Mouse (Mus musculus): ENCODE results near the gene Vwa3a. TPM values are rescaled to one million over a fixed set of nuclear protein-coding genes. Genes with fewer than 3 reads are reported as not detected.

Vwa3a gene
- polyA plus RNA-seq, 1 experiment from 2014 or later: 2.2 TPM

GRCm38 (mm10) chr7:120751330-120751729, 12.2 kb downstream of the Vwa3a start:
- H3K27ac ChIP-seq (replicated peaks): no peak overlapping the region
- ATAC-seq (ENCODE audit: low FRiP score, low read depth): no peak
- H3K27me3 ChIP-seq: no peaks in the 10 kb centered on the region
- H3K36me3 ChIP-seq: no peaks in the 10 kb centered on the region
- no peaks in the 10 kb centered on the region for H3K4me1 ChIP-seq (replicated peaks)
- H3K9ac ChIP-seq: no peak overlapping the region
- no peak overlapping the region for H3K4me2 ChIP-seq
- H3K4me3 ChIP-seq: no peak overlapping the region
- no peaks in the 10 kb centered on the region for H3K9me3 ChIP-seq

GRCm38 (mm10) chr7:120751906-120752305, 12.8 kb downstream of the Vwa3a start:
- no peaks in the 10 kb centered on the region for H3K27me3 ChIP-seq
- WGBS: 88% methylated on average over 7 of the region's 7 CpGs
- H3K27ac ChIP-seq (replicated peaks): no peak overlapping the region
- no peak overlapping the region for H3K4me2 ChIP-seq
- no peaks in the 10 kb centered on the region for H3K9me3 ChIP-seq
- no peak for ATAC-seq (ENCODE audit: low FRiP score, low read depth)
- H3K9ac ChIP-seq: no peak overlapping the region
- no peaks in the 10 kb centered on the region for H3K36me3 ChIP-seq
- H3K4me1 ChIP-seq (replicated peaks): no peaks in the 10 kb centered on the region
- H3K4me3 ChIP-seq: no peak overlapping the region

GRCm38 (mm10) chr7:120754671-120755070, 15.6 kb downstream of the Vwa3a start:
- Histone ChIP-seq H3K4me3 (no peak overlapping the region), H3K36me3 (no peaks in the 10 kb centered on the region), H3K4me1 (replicated peaks) (no peaks in the 10 kb centered on the region), H3K4me2 (no peak overlapping the region), H3K9me3 (no peaks in the 10 kb centered on the region), H3K27ac (replicated peaks) (no peak overlapping the region), H3K9ac (no peak overlapping the region), H3K27me3 (no peaks in the 10 kb centered on the region)
- 8% methylated on average over 5 of the region's 5 CpGs for WGBS
- ATAC-seq (ENCODE audit: low FRiP score, low read depth): peak; percentile 74; the same call in 1 of the 2 replicates

- Histone ChIP-seq H3K27ac (replicated peaks) (no peak overlapping the region), H3K4me3 (no peak overlapping the region), H3K9ac (no peak overlapping the region), H3K9me3 (no peaks in the 10 kb centered on the region), H3K4me1 (replicated peaks) (no peaks in the 10 kb centered on the region), H3K27me3 (no peaks in the 10 kb centered on the region), H3K36me3 (no peaks in the 10 kb centered on the region), H3K4me2 (no peak overlapping the region)
- 11% methylated on average over 1 of the region's 1 CpGs for WGBS
- ATAC-seq (ENCODE audit: low FRiP score, low read depth): no peak
Observed at GRCm38 (mm10) chr7:120767369-120767768, 28.3 kb downstream of the Vwa3a start.

GRCm38 (mm10) chr7:120771389-120771788, 32.3 kb downstream of the Vwa3a start:
- H3K27ac ChIP-seq (replicated peaks): no peak overlapping the region
- H3K9me3 ChIP-seq: no peaks in the 10 kb centered on the region
- H3K4me2 ChIP-seq: no peak overlapping the region
- 59% methylated on average over 1 of the region's 1 CpGs for WGBS
- ATAC-seq (ENCODE audit: low FRiP score, low read depth): no peak
- H3K9ac ChIP-seq: no peak overlapping the region
- H3K36me3 ChIP-seq: no peaks in the 10 kb centered on the region
- H3K4me3 ChIP-seq: no peak overlapping the region
- H3K27me3 ChIP-seq: no peaks in the 10 kb centered on the region
- H3K4me1 ChIP-seq (replicated peaks): no peaks in the 10 kb centered on the region

GRCm38 (mm10) chr7:120778012-120778411, 38.9 kb downstream of the Vwa3a start:
- Histone ChIP-seq H3K27ac (replicated peaks) (no peak overlapping the region), H3K4me2 (no peak overlapping the region), H3K9ac (no peak overlapping the region), H3K4me1 (replicated peaks) (no peaks in the 10 kb centered on the region), H3K36me3 (no peaks in the 10 kb centered on the region), H3K4me3 (no peak overlapping the region), H3K9me3 (no peaks in the 10 kb centered on the region), H3K27me3 (no peaks in the 10 kb centered on the region)
- WGBS: 75% methylated on average over 2 of the region's 2 CpGs
- ATAC-seq (ENCODE audit: low FRiP score, low read depth): no peak

GRCm38 (mm10) chr7:120795544-120795943, 56.4 kb downstream of the Vwa3a start:
- Histone ChIP-seq H3K4me2 (no peak overlapping the region), H3K4me1 (replicated peaks) (no peaks in the 10 kb centered on the region), H3K27me3 (no peaks in the 10 kb centered on the region), H3K27ac (replicated peaks) (no peak overlapping the region), H3K9me3 (no peaks in the 10 kb centered on the region), H3K4me3 (no peak overlapping the region), H3K36me3 (no peaks in the 10 kb centered on the region), H3K9ac (no peak overlapping the region)
- WGBS: 82% methylated on average over 4 of the region's 4 CpGs
- ATAC-seq (ENCODE audit: low FRiP score, low read depth): no peak

- 80% methylated on average over 3 of the region's 3 CpGs for WGBS
- ATAC-seq (ENCODE audit: low FRiP score, low read depth): no peak
- no peak overlapping the region for H3K4me3 ChIP-seq
- H3K4me1 ChIP-seq (replicated peaks): no peaks in the 10 kb centered on the region
- no peak overlapping the region for H3K9ac ChIP-seq
- H3K9me3 ChIP-seq: no peaks in the 10 kb centered on the region
- no peak overlapping the region for H3K27ac ChIP-seq (replicated peaks)
- no peak overlapping the region for H3K4me2 ChIP-seq
- no peaks in the 10 kb centered on the region for H3K36me3 ChIP-seq
- no peaks in the 10 kb centered on the region for H3K27me3 ChIP-seq
Observed at GRCm38 (mm10) chr7:120796369-120796768, 57.3 kb downstream of the Vwa3a start.

GRCm38 (mm10) chr7:120803268-120803667, 64.2 kb downstream of the Vwa3a start:
- no peaks in the 10 kb centered on the region for H3K36me3 ChIP-seq
- WGBS: 91% methylated on average over 2 of the region's 2 CpGs
- H3K4me1 ChIP-seq (replicated peaks): no peaks in the 10 kb centered on the region

GRCm38 (mm10) chr7:120809705-120810104, 70.6 kb downstream of the Vwa3a start:
- peak; percentile 42; the same call in 1 of the 2 replicates for ATAC-seq (ENCODE audit: low FRiP score, low read depth)
- H3K4me3 ChIP-seq: peak overlapping the region; percentile 37
- no peak overlapping the region for H3K27ac ChIP-seq (replicated peaks)
- H3K4me2 ChIP-seq: peak overlapping the region; percentile 81
- H3K9me3 ChIP-seq: no peaks in the 10 kb centered on the region
- WGBS: 4% methylated on average over 27 of the region's 27 CpGs
- no peaks in the 10 kb centered on the region for H3K36me3 ChIP-seq
- no peaks in the 10 kb centered on the region for H3K27me3 ChIP-seq
- peaks cover 4% of the 10 kb centered on the region for H3K4me1 ChIP-seq (replicated peaks)
- H3K9ac ChIP-seq: peak overlapping the region; percentile 33

More at GRCm38 (mm10) chr7:120803268-120803667, 64.2 kb downstream of the Vwa3a start:
- Histone ChIP-seq H3K4me2 (no peak overlapping the region), H3K4me3 (no peak overlapping the region), H3K27ac (replicated peaks) (no peak overlapping the region), H3K9ac (no peak overlapping the region), H3K9me3 (no peaks in the 10 kb centered on the region), H3K27me3 (no peaks in the 10 kb centered on the region)
- no peak for ATAC-seq (ENCODE audit: low FRiP score, low read depth)

- H3K4me1 ChIP-seq (replicated peaks): peaks cover 4% of the 10 kb centered on the region
- ATAC-seq (ENCODE audit: low FRiP score, low read depth): no peak
- H3K9me3 ChIP-seq: no peaks in the 10 kb centered on the region
- no peak within 1 kb of the TSS for H3K27ac ChIP-seq (replicated peaks)
- no peak within 1 kb of the TSS for H3K4me2 ChIP-seq
- no peaks in the 10 kb centered on the region for H3K36me3 ChIP-seq
- WGBS: 81% methylated on average over 6 of the region's 6 CpGs
- H3K4me3 ChIP-seq: no peak within 1 kb of the TSS
- H3K9ac ChIP-seq: no peak within 1 kb of the TSS
- no peaks in the 10 kb centered on the region for H3K27me3 ChIP-seq
Observed at GRCm38 (mm10) chr7:120811834-120812415, 72.8 kb downstream of the Vwa3a start, which contains the start of gene Gm5737. Gm5737 (plus strand) TSS chr7:120812365.

- 88% methylated on average over 6 of the region's 6 CpGs for WGBS
- Histone ChIP-seq H3K4me2 (no peak overlapping the region), H3K36me3 (no peaks in the 10 kb centered on the region), H3K4me1 (replicated peaks) (0 out of 2 replicates have a peak, but pooled peaks cover 4% of the 10 kb centered on the region), H3K9ac (no peak overlapping the region), H3K4me3 (no peak overlapping the region), H3K9me3 (no peaks in the 10 kb centered on the region), H3K27me3 (0 out of 2 replicates have a peak, but pooled peaks cover under 1% of the 10 kb centered on the region), H3K27ac (replicated peaks) (no peak overlapping the region)
- no peak for ATAC-seq (ENCODE audit: low FRiP score, low read depth)
Observed at GRCm38 (mm10) chr7:120817552-120817951, 78.4 kb downstream of the Vwa3a start.

GRCm38 (mm10) chr7:120819386-120819785, 80.3 kb downstream of the Vwa3a start:
- no peaks in the 10 kb centered on the region for H3K9me3 ChIP-seq
- no peak overlapping the region for H3K4me2 ChIP-seq
- no peak overlapping the region for H3K9ac ChIP-seq
- H3K4me1 ChIP-seq (replicated peaks): 0 out of 2 replicates have a peak, but pooled peaks cover 4% of the 10 kb centered on the region
- WGBS: 91% methylated on average over 4 of the region's 4 CpGs
- H3K36me3 ChIP-seq: no peaks in the 10 kb centered on the region
- H3K27me3 ChIP-seq: 0 out of 2 replicates have a peak, but pooled peaks cover 2% of the 10 kb centered on the region
- H3K4me3 ChIP-seq: no peak overlapping the region
- no peak for ATAC-seq (ENCODE audit: low FRiP score, low read depth)
- H3K27ac ChIP-seq (replicated peaks): no peak overlapping the region
